Mouse (Mus musculus) midbrain, embryonic 11.5 days (tissue): Measurements from ENCODE around the gene Ppp2r5e. TPM values are rescaled to one million over a fixed set of nuclear protein-coding genes. Genes with fewer than 3 reads are reported as not detected.

Experiments used
- ATAC-seq: fragments of 200-750 bp; cut with Nextera tagmentation; 2 replicates; pipeline ENCODE4 v1.8.0; 2017; ENCODE audit warnings: moderate TSS enrichment, moderate library complexity; ENCODE audit not compliant: low FRiP score
- DNase-seq: peaks from one replicate; pipeline ENCODE4 v3.0.0; 2015; ENCODE audit warnings: low spot score; ENCODE audit errors: missing footprints
- H3K27ac ChIP-seq: fragments of 300-500 bp; sonication (generic); 2 replicates; pipeline ENCODE4 v1.5.1; 2014; ENCODE audit warnings: low read depth, low read length
- H3K27me3 ChIP-seq: fragments of 300-500 bp; sonication (generic); 2 replicates; pipeline ENCODE4 v1.6.1; 2014; ENCODE audit warnings: mild to moderate bottlenecking, low read length, moderate library complexity, mixed read lengths; ENCODE audit not compliant: control insufficient read depth, insufficient read depth
- H3K36me3 ChIP-seq: fragments of 300-500 bp; sonication (generic); 2 replicates; pipeline ENCODE4 v1.6.1; 2014; ENCODE audit warnings: mild to moderate bottlenecking, low read length, moderate library complexity, mixed read lengths; ENCODE audit not compliant: control insufficient read depth, insufficient read depth
- H3K4me1 ChIP-seq: fragments of 300-500 bp; sonication (generic); 2 replicates; pipeline ENCODE4 v1.6.1; 2014; ENCODE audit warnings: low read length; ENCODE audit not compliant: control insufficient read depth, insufficient read depth
- H3K4me2 ChIP-seq: fragments of 300-500 bp; sonication (generic); 2 replicates; pipeline ENCODE4 v1.6.1; 2014; ENCODE audit warnings: mild to moderate bottlenecking, moderate library complexity
- H3K4me3 ChIP-seq: fragments of 300-500 bp; sonication (generic); 2 replicates; pipeline ENCODE4 v1.5.1; 2014; ENCODE audit warnings: low read depth, low read length
- H3K9ac ChIP-seq: fragments of 300-500 bp; sonication (generic); 2 replicates; pipeline ENCODE4 v1.6.1; 2014; ENCODE audit warnings: low read length
- H3K9me3 ChIP-seq: fragments of 300-500 bp; sonication (generic); 2 replicates; pipeline ENCODE4 v1.6.1; 2016; ENCODE audit warnings: low read length; ENCODE audit not compliant: control insufficient read depth
- whole genome bisulfite sequencing: fragments of 180-500 bp; shearing (Covaris S2); extraction: QIAGEN DNeasy Blood & Tissue Kit; methylation state at CpG from one replicate; pipeline ENCODE4 v1.1.7; 2014; 5-methylcytosine and 5-hydroxymethylcytosine counted together
- polyA plus RNA-seq: library from polyadenylated mRNA; unstranded; fragments of >200 nt; fragmentation: Nextera tagmentation; extraction: Ambion mirVana; gene quantifications from 2 replicates; pipeline ENCODE4 v1.2.1, GENCODE M21; 2014

Gene Ppp2r5e
- polyA plus RNA-seq, 1 experiment from 2014 or later = 24.7 TPM

DNA sequence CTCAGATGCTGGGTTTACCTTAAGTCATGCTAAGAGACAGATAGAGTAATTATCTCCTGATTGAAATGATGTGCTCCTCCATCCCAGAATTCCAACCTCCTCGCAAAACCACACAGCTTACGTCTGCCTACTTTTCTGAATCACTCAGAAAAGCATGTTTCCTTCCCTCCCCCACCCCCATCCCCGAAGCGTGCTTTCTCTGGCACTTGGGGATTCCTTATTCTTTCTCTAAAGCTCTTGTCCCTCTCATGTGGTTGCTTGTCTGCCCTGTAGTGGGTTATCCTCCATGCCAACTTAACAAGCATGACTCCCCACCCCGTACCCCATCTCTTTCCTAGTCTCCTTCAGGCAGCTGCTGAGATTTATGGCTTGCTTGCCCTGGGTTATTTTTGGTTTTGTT lies 49.8 kb downstream of the Ppp2r5e start:
- no peaks in the 10 kb centered on the region for H3K36me3 ChIP-seq
- no peaks in the 10 kb centered on the region for H3K9me3 ChIP-seq
- no peak overlapping the region for H3K27ac ChIP-seq
- DNase-seq (no peak), ATAC-seq (no peak)
- H3K4me1 ChIP-seq = no peaks in the 10 kb centered on the region
- no peak overlapping the region for H3K4me2 ChIP-seq
- H3K27me3 ChIP-seq = no peaks in the 10 kb centered on the region
- H3K9ac ChIP-seq = no peak overlapping the region
- no peak overlapping the region for H3K4me3 ChIP-seq
- 92% methylated on average over 5 of the region's 5 CpGs for WGBS

DNA sequence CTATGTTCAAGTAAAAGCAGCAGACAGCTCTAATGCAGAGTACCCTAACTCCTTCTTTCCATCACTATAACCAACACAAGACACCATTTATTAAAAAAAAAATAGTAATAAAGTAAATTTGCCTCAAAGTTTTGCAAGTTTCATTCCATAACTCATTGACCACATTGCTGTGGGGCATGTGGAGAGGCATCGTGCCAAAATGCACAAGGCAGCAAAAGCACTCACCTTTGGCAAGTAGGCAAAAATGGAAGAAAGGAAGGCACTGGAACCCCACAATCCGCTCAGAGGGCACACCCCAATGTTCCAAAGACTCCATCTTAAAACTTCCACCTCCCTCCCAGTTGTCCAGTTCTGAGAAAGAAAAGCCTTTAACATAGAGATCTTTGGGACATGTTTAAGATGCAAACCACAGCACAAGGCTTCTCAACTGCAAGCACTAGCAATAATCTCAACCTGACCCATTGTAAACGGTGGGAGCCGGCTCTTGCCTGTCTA lies 50.6 kb downstream of the Ppp2r5e start:
- Histone ChIP-seq H3K36me3 (no peaks in the 10 kb centered on the region), H3K27me3 (no peaks in the 10 kb centered on the region), H3K27ac (no peak overlapping the region), H3K9ac (no peak overlapping the region), H3K4me3 (no peak overlapping the region), H3K4me1 (no peaks in the 10 kb centered on the region), H3K4me2 (no peak overlapping the region), H3K9me3 (no peaks in the 10 kb centered on the region)
- 97% methylated on average over 4 of the region's 4 CpGs for WGBS
- DNase-seq (peak; percentile 69), ATAC-seq (no peak)

DNA sequence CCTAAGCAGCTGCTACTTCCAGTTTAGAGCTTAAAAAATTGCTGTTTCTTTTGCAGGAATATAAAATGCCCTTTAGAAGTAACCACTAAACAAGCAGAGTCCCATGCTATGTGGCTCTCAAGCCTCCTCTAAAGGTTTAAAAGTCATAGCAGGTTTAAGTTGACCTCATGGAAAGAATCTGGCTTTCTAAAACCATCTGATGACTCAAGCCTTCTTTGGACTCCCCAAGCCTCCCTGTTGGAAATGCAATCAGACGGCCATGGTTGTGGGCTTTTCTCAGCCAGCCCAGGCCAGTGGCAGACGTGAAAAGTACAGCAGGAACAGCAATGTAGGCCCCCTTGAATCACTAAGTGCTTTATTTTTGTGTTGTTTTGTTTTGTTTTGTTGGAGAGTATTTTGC lies 51.4 kb downstream of the Ppp2r5e start:
- H3K4me3 ChIP-seq = no peak overlapping the region
- DNase-seq (peak; percentile 17), ATAC-seq (no peak)
- H3K9me3 ChIP-seq = no peaks in the 10 kb centered on the region
- H3K4me2 ChIP-seq = no peak overlapping the region
- H3K4me1 ChIP-seq = no peaks in the 10 kb centered on the region
- no peak overlapping the region for H3K27ac ChIP-seq
- no peaks in the 10 kb centered on the region for H3K36me3 ChIP-seq
- H3K9ac ChIP-seq = no peak overlapping the region
- 72% methylated on average over 2 of the region's 2 CpGs for WGBS
- no peaks in the 10 kb centered on the region for H3K27me3 ChIP-seq

DNA sequence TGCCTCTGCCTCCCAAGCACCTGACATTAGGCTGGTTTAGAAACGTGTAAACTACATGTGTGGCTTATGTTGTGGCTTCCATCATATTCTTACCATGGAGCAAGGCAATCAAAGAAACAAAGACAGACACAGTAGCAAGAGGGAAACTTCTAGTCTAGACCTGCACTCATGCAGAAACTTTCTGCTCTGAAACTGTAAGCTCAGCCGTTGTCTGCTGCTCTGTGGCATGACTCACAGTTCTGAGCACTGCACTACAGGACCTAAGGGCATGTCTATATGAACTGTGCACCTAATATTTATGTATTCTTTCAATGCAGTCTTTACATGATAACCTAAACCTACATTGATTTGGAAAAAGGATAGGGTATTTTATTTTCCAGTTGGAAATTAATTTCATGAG lies 51.8 kb downstream of the Ppp2r5e start:
- Histone ChIP-seq H3K9ac (no peak overlapping the region), H3K27me3 (no peaks in the 10 kb centered on the region), H3K4me1 (no peaks in the 10 kb centered on the region), H3K4me3 (no peak overlapping the region), H3K4me2 (no peak overlapping the region), H3K27ac (no peak overlapping the region), H3K9me3 (no peaks in the 10 kb centered on the region), H3K36me3 (no peaks in the 10 kb centered on the region)
- ATAC-seq (no peak), DNase-seq (peak; percentile 1)
- WGBS = 88% methylated on average over 2 of the region's 2 CpGs

DNA sequence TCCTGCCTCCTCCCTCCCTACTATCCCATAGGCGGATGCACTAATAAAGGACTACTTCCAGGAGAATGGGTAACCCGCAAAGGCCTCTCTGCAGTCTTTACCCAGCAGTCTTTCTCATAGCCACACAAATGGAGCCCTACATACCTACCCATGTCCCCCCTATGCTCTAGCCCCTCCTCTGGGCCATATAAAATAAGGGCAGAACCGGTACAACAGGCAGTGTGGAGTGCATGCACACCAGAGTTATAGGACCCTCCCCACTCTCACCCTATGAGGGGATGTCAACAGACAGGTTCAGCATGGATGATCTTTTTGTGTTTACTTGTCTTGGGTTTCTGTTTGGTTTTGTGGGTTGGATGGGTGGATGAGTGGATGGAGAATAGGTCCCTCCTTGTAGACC lies 52.7 kb downstream of the Ppp2r5e start:
- H3K36me3 ChIP-seq = no peaks in the 10 kb centered on the region
- WGBS = 79% methylated on average over 3 of the region's 3 CpGs
- H3K9me3 ChIP-seq = no peaks in the 10 kb centered on the region
- ATAC-seq = no peak
- H3K4me3 ChIP-seq = no peak overlapping the region
- no peak overlapping the region for H3K9ac ChIP-seq
- H3K4me1 ChIP-seq = no peaks in the 10 kb centered on the region; the same call in 1 of the 2 replicates
- H3K27ac ChIP-seq = no peak overlapping the region
- no peak overlapping the region for H3K4me2 ChIP-seq
- H3K27me3 ChIP-seq = no peaks in the 10 kb centered on the region
- DNase-seq = peak; percentile 26

DNA sequence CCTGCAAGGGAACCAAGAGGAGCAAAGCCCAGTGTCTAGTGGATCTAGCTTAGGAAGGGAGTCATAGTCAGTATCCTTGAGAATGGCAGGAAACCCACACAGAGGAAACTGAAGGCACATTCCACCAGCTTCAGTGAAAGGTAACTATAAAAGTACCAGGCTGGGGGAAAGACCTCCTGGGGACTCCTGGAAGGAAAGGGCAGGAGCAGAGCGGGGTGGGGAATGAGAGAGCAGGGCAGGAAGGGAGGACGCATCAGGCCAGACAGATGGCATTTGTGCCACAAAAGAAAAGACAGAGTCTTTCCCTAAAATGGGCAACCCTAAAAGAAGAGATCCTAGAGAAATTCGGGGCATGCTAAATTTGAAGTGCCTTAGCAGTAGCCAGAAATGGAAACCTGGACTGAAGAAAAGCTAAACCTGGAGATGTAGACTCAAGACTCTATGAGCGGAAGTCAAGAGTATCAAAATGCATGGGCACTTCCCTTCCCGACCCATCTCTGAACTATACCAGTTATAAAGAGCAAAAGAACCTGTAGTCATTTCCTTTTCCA lies 55.3 kb downstream of the Ppp2r5e start:
- H3K27me3 ChIP-seq = no peaks in the 10 kb centered on the region
- ATAC-seq (no peak), DNase-seq (no peak)
- 90% methylated on average over 5 of the region's 5 CpGs for WGBS
- no peaks in the 10 kb centered on the region for H3K9me3 ChIP-seq
- no peak overlapping the region for H3K4me3 ChIP-seq
- H3K4me1 ChIP-seq = peaks cover 11% of the 10 kb centered on the region
- no peak overlapping the region for H3K4me2 ChIP-seq
- no peak overlapping the region for H3K27ac ChIP-seq
- H3K36me3 ChIP-seq = no peaks in the 10 kb centered on the region
- no peak overlapping the region for H3K9ac ChIP-seq

DNA sequence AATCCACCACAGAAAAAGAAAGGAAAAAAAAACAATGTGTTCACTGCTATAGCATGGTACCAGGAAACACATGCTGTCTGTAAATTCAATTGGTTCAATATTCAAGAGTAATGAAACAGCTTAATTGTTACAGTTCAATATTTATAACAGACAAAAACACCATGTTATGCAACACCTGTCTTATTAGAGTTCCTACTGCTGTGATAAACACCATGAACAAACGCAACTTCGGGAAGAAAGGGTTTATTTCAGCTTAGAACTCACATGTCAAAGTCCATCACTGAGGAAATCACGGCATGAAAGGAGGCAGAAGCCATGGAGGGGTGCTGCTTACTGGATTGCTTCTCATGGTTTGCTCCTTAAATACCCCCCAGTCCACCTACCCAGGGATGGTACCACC lies 56.8 kb downstream of the Ppp2r5e start:
- Histone ChIP-seq H3K4me3 (no peak overlapping the region), H3K27me3 (no peaks in the 10 kb centered on the region), H3K36me3 (no peaks in the 10 kb centered on the region), H3K4me1 (peaks cover 11% of the 10 kb centered on the region), H3K4me2 (no peak overlapping the region), H3K9ac (no peak overlapping the region), H3K27ac (no peak overlapping the region), H3K9me3 (no peaks in the 10 kb centered on the region)
- no peak for DNase-seq
- 77% methylated on average over 3 of the region's 3 CpGs for WGBS
- ATAC-seq = no peak

DNA sequence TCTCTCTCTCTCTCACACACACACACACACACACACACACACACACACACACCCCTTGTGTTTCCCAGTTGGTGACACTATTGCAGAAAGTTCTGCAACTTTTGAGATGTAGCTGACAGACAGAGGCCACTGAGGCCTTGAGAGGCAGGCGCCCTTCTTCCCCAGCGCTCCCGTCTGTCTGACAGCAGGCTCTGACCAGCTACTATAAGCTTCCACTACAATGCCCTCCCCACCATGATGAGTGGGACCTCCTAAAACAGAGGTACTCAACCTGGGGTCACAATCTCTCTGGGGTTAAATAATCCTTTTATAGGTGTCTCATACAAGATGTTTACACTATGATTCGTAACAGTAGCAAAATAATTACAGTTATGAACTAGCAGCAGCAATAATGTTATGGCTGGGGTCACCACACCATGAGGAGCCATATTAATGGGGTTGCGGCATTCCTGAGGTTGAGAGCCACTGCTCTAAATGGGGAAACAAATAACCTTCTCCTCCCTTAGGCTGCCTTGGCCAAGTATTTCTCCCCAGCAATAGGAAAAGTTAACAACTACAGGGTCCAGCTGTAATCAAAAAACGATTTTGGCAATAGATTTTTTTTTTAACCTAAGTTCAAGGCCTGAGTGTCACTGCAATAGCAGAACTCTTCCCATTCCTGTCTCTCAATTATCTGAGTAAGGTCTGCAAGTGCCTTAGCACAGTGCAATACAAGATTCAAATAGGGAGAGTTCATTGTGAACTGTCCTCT lies 58.2 kb downstream of the Ppp2r5e start:
- DNase-seq = no peak
- WGBS = 55% methylated on average over 6 of the region's 6 CpGs
- Histone ChIP-seq H3K27me3 (no peaks in the 10 kb centered on the region), H3K4me2 (no peak overlapping the region), H3K4me3 (no peak overlapping the region), H3K4me1 (peaks cover 11% of the 10 kb centered on the region), H3K36me3 (no peaks in the 10 kb centered on the region), H3K27ac (no peak overlapping the region), H3K9me3 (no peaks in the 10 kb centered on the region), H3K9ac (no peak overlapping the region)
- peak; percentile 24; the same call in 1 of the 2 replicates for ATAC-seq

DNA sequence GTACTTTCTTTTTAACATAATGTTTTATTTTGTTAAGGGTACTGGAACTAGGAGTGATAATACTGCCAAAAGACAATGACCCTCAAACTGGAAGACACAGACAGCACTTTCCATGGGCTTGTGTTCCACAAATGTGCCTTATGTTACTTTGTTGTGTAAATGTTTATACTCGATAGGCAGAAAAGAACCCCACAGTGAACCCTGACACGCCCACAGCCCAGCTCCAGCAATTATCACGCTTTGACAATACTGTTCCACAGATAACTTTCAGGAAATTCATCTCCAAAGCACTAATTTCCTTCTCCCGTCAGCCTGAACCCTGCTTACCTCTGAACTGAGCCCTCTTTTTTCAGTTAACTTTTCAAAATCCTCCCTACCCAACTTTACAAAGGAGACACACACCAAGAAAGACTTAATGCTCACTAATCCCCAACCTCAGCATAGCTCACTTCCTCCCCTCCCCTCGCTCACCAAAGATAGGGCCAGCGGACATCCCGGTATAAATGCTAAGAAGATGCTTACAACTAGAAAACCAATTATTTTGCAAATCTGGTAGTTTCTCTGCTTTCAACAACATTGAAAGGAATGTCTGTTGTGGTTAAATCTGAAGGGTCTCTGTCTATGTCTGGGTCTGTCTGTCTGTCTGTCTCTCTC lies 58.9 kb downstream of the Ppp2r5e start:
- no peak overlapping the region for H3K27ac ChIP-seq
- WGBS = 21% methylated on average over 7 of the region's 7 CpGs
- no peaks in the 10 kb centered on the region for H3K9me3 ChIP-seq
- ATAC-seq = no peak
- no peak overlapping the region for H3K9ac ChIP-seq
- H3K4me3 ChIP-seq = no peak overlapping the region
- H3K36me3 ChIP-seq = no peaks in the 10 kb centered on the region
- H3K27me3 ChIP-seq = no peaks in the 10 kb centered on the region
- H3K4me2 ChIP-seq = no peak overlapping the region
- H3K4me1 ChIP-seq = peaks cover 11% of the 10 kb centered on the region
- DNase-seq = no peak
